Mouse (Mus musculus) intestine, embryonic 16.5 days (tissue): ENCODE results near the gene Errfi1. TPM values are rescaled to one million over a fixed set of nuclear protein-coding genes. Genes with fewer than 3 reads are reported as not detected.
"Not testable (repeated sequence)": the region's sequence is repeated elsewhere in the genome, so short reads cannot be mapped to it uniquely, and the experiment has no call there.

Experiments used
- ATAC-seq: fragments of 200-750 bp; cut with Nextera tagmentation; 2 replicates; pipeline ENCODE4 v1.8.0; 2017; ENCODE audit warnings: moderate TSS enrichment, moderate library complexity
- H3K27ac ChIP-seq: fragments of 300-500 bp; sonication (generic); 2 replicates; pipeline ENCODE4 v1.5.1; 2014; ENCODE audit warnings: mild to moderate bottlenecking, low read length
- H3K27me3 ChIP-seq: fragments of 300-500 bp; sonication (generic); replicated peaks from 2 replicates; pipeline ENCODE4 v1.6.1; 2014; ENCODE audit warnings: low read length, control low read depth, mixed read lengths; ENCODE audit not compliant: control insufficient read depth, insufficient read depth
- H3K36me3 ChIP-seq: fragments of 300-500 bp; sonication (generic); 2 replicates; pipeline ENCODE4 v1.6.1; 2014; ENCODE audit warnings: low read length, control low read depth; ENCODE audit not compliant: control insufficient read depth, insufficient read depth
- H3K4me1 ChIP-seq: fragments of 300-500 bp; sonication (generic); 2 replicates; pipeline ENCODE4 v1.6.1; 2014; ENCODE audit warnings: low read length, control low read depth, mixed read lengths; ENCODE audit not compliant: control insufficient read depth, insufficient read depth
- H3K4me2 ChIP-seq: fragments of 300-500 bp; sonication (generic); 2 replicates; pipeline ENCODE4 v1.6.1; 2014; ENCODE audit warnings: low read depth, low read length, control low read depth
- H3K4me3 ChIP-seq: fragments of 300-500 bp; sonication (generic); 2 replicates; pipeline ENCODE4 v1.5.1; 2014; ENCODE audit warnings: mild to moderate bottlenecking, low read length
- H3K9ac ChIP-seq: fragments of 300-500 bp; sonication (generic); 2 replicates; pipeline ENCODE4 v1.6.1; 2014; ENCODE audit warnings: low read depth, low read length
- H3K9me3 ChIP-seq: fragments of 300-500 bp; sonication (generic); 2 replicates; pipeline ENCODE4 v1.6.1; 2016; ENCODE audit warnings: low read length, control low read depth; ENCODE audit not compliant: control insufficient read depth
- WGBS: fragments of 180-500 bp; shearing (Covaris S2); extraction: QIAGEN DNeasy Blood & Tissue Kit; methylation state at CpG from one replicate; pipeline ENCODE4 v1.1.7; 2014; 5-methylcytosine and 5-hydroxymethylcytosine counted together
- polyA plus RNA-seq: library from polyadenylated mRNA; unstranded; fragments of >200 nt; fragmentation: Nextera tagmentation; extraction: Ambion mirVana; gene quantifications from 2 replicates; pipeline ENCODE4 v1.2.1, GENCODE M21; 2015

Gene Errfi1
- polyA plus RNA-seq, 1 experiment from 2014 or later = 28.0 TPM

DNA sequence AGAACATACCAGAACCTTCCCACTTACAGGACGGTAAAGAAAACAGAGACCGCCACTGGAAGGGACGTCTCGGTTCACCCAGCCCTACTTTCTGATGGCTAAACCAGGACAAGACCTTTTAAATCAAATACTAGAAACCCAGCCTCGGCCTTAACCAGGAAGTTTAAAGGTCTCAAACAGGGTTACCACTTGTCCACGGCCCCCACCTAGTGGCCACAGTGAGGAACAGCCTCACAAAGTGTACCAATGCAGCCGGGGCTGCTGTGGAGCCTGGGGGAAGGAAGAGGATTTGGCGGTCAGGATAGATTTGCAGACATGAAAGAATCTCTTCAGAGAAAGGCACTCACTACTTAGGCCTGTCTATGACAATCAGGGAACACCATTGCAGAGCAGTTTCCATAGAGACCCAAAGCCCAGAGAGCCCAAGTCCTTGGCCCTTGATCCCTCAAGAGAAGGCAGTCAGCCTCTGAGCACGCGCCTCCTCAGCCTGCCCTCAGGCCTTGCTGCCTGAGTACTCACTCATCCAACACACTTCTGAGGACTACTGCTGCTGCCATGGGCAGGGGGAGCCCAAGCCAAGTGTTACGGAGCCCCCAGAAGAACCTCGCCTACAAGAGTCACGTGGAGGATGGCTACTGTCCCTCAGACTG, 45.1 kb downstream of the Errfi1 start:
- Histone ChIP-seq H3K4me3 (no peak overlapping the region), H3K9me3 (no peaks in the 10 kb centered on the region), H3K36me3 (peaks cover 21% of the 10 kb centered on the region), H3K4me1 (peaks cover 5% of the 10 kb centered on the region), H3K4me2 (no peak overlapping the region), H3K27ac (no peak overlapping the region), H3K9ac (no peak overlapping the region), H3K27me3 (no peaks in the 10 kb centered on the region)
- peak; percentile 67 for ATAC-seq
- 50% methylated on average over 13 of the region's 13 CpGs for WGBS

DNA sequence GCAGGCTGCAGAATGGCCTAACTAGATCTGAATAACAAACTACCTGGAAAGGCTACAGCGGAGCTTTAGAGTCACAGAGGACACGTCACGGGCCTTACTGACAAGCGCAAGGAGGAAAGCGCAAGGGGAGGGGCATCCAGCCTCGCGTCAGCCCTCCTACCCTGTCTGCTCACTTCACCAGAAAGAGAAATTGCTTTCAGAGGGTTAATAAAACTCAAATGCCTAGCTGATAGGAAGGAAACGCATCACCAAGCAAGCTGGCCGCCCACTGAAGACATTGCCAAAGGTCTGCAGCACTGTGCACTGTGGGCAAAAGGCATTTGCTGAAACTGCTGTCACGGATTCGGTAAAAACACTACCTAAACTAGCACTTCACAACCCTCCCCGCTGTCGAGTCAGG, 46.8 kb downstream of the Errfi1 start:
- H3K4me3 ChIP-seq = no peak overlapping the region
- 93% methylated on average over 13 of the region's 13 CpGs for WGBS
- no peak overlapping the region for H3K9ac ChIP-seq
- ATAC-seq = no peak
- H3K4me1 ChIP-seq = peaks cover 3% of the 10 kb centered on the region; the same call in 1 of the 2 replicates
- H3K27ac ChIP-seq = no peak overlapping the region
- H3K4me2 ChIP-seq = no peak overlapping the region
- H3K36me3 ChIP-seq = peaks cover 21% of the 10 kb centered on the region
- H3K9me3 ChIP-seq = no peaks in the 10 kb centered on the region
- no peaks in the 10 kb centered on the region for H3K27me3 ChIP-seq

DNA sequence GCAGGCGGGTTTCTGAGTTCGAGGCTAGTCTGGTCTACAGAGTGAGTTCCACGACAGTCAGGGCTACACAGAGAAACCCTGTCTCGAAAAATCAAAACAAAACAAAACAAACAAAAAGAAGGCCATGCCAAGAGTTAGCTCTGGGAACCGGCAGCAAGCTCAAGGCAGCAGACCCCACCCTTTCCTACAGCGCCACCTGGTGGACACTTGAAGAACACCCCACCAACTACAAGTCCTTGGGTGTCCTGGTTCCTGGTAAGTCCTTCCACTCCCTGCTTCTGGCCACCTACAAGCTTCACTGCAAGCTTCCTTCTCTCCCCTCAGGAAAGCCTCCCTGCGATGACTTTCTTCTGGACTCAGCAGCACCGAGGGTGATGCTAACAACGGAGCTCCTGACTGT, 47.9 kb downstream of the Errfi1 start:
- Histone ChIP-seq H3K4me2 (no peak overlapping the region), H3K4me1 (no peaks in the 10 kb centered on the region), H3K9ac (no peak overlapping the region), H3K27me3 (no peaks in the 10 kb centered on the region), H3K27ac (no peak overlapping the region), H3K9me3 (no peaks in the 10 kb centered on the region), H3K36me3 (peaks cover 21% of the 10 kb centered on the region), H3K4me3 (no peak overlapping the region)
- WGBS = 51% methylated on average over 9 of the region's 9 CpGs
- peak; percentile 44; the same call in 1 of the 2 replicates for ATAC-seq

DNA sequence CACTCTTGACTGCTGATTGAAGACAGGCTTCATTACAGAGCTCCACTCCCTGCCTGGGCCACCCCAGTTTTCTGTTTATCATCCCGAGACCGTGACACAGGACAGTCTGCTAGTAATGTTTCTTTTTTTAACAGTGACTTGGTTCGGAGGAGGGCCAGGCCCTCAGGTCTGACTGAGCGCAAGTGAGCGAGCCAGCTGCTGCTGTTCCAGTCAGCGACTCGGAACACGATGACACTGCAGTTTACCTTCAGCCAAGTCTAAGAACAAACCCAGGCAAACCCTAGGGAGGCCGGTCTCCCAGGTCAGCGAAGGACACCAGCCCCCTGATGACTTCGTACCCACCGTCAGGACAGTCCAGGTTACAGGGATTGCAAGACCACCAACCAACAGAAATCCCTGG, 48.3 kb downstream of the Errfi1 start:
- H3K9me3 ChIP-seq = no peaks in the 10 kb centered on the region
- no peak overlapping the region for H3K9ac ChIP-seq
- H3K4me3 ChIP-seq = no peak overlapping the region
- ATAC-seq = no peak
- H3K4me2 ChIP-seq = no peak overlapping the region
- no peak overlapping the region for H3K27ac ChIP-seq
- H3K27me3 ChIP-seq = no peaks in the 10 kb centered on the region
- H3K36me3 ChIP-seq = peaks cover 21% of the 10 kb centered on the region
- 89% methylated on average over 12 of the region's 12 CpGs for WGBS
- no peaks in the 10 kb centered on the region for H3K4me1 ChIP-seq

DNA sequence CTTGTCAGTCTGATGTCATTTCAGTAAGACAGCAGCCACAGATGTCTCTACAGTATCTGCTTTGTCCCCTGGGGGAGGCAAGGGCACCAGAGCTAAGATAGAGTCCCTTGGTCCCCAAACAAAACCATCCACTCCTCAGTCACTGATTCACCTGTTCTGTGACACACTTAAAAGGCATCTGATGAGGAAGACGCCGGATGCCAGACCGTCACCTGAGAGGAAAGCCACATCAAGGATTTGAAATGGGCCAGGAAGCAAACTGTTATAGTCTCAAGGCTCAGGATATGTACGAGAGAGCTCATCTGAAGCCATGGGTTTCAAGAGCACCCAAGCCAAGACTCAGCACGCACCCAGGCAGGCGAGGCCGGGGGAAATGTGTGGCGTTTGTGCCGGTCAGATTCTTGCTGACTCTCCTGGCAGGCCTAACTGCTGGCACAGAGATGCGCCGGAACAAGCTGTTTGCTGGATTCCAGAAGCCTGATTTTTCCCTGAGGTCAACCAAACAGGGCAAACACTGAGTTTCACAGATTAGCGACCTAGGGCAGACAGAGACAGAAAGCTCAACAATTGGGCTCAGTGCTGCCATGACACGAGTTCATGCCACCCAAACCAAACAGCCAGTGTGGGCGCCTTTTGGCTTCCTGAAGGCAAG, 49.5 kb downstream of the Errfi1 start:
- Histone ChIP-seq H3K4me2 (no peak overlapping the region), H3K9ac (no peak overlapping the region), H3K9me3 (no peaks in the 10 kb centered on the region), H3K4me1 (no peaks in the 10 kb centered on the region), H3K27me3 (no peaks in the 10 kb centered on the region), H3K36me3 (peaks cover 21% of the 10 kb centered on the region), H3K27ac (no peak overlapping the region), H3K4me3 (no peak overlapping the region)
- 94% methylated on average over 14 of the region's 14 CpGs for WGBS
- ATAC-seq = no peak

DNA sequence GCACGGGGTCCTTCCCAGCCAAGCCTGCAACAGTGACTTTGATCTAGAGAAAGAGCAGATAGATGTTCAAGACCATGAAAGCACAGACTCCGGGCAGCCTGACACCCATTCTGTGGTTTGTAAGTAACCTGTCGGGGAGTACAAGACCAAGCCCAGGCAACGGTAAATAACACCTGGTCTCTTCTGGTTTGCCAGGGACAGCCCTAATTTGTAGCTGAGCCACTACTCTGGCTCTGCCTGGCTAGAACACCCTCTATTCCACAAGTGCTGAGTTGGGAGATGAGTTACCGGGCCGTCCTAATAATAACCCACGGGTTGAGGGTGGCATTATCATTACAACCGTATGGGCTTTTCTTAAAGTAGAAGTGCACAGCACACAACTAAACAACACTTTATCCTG, 53.4 kb downstream of the Errfi1 start:
- Histone ChIP-seq H3K4me3 (no peak overlapping the region), H3K4me1 (peaks cover 6% of the 10 kb centered on the region), H3K36me3 (peaks cover 13% of the 10 kb centered on the region; the same call in 1 of the 2 replicates), H3K4me2 (no peak overlapping the region), H3K27ac (no peak overlapping the region), H3K9ac (no peak overlapping the region), H3K9me3 (no peaks in the 10 kb centered on the region), H3K27me3 (no peaks in the 10 kb centered on the region)
- 87% methylated on average over 8 of the region's 8 CpGs for WGBS
- ATAC-seq = no peak

DNA sequence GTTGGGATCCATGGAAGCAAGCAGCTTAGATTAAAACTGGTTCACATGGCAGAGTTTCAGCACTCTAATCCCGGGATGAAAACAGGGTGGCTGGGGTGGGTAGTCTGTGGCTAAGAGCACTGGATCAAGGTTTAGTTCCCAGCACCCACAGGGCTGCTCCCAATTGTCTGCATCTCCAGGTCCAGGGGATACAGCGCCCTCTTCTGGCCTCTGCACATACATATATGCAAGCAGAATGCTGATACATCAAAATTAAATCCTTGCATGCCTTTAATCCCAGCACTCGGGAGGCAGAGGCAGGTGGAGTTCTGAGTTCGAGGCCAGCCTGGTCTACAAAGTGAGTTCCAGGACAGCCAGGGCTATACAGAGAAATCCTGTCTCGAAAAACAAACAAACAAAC, 54.8 kb downstream of the Errfi1 start:
- H3K27me3 ChIP-seq, H3K9ac ChIP-seq, H3K27ac ChIP-seq, H3K9me3 ChIP-seq, H3K4me1 ChIP-seq, H3K4me3 ChIP-seq, ATAC-seq, H3K36me3 ChIP-seq: not testable (repeated sequence)
- H3K4me2 ChIP-seq = peak overlapping the region; percentile 67; the same call in 1 of the 2 replicates
- WGBS = 76% methylated on average over 5 of the region's 5 CpGs

DNA sequence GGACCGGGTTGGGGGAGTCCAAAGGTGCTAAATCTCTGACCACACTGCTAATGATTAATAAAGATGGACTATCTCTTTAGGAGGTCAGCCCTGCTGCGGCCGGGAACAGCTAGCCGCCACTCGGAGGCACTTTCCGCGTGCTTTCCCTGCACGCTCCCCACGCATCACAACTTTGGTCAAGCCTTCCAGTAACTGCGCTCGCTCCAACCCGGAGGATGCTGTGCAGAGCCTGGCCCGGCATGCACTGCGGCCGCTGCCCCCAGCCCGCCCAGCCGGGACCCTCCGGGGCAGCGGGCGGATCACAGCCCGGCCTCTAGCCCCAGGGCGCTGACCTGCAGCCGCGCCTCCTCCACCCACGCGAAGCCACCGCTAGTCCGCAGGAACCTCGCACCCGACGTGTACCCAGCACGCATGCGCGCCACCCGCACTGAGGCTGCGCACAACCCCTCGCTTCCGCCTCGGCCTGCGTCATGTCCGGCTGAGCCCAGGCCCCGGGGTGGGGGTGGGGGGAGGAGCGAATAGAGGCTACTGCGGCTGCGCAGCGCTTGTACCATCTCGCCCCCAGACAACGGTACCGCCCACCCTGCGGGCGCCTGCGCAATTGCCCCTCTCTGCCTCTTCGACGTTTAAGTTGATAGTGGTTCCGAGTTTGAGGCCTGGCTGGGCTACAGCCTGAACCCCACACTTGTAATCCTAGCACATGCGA, 55.9 kb downstream of the Errfi1 start:
- Histone ChIP-seq H3K27me3 (no peaks in the 10 kb centered on the region), H3K4me1 (peaks cover 9% of the 10 kb centered on the region), H3K36me3 (0 out of 2 replicates have a peak, but pooled peaks cover 7% of the 10 kb centered on the region), H3K27ac (peak overlapping the region; percentile 85), H3K9ac (peak overlapping the region; percentile 91), H3K4me2 (peak overlapping the region; percentile 67), H3K4me3 (peak overlapping the region; percentile 89), H3K9me3 (no peaks in the 10 kb centered on the region)
- ATAC-seq = peak; percentile 90
- WGBS = under 1% methylated on average over 53 of the region's 56 CpGs

DNA sequence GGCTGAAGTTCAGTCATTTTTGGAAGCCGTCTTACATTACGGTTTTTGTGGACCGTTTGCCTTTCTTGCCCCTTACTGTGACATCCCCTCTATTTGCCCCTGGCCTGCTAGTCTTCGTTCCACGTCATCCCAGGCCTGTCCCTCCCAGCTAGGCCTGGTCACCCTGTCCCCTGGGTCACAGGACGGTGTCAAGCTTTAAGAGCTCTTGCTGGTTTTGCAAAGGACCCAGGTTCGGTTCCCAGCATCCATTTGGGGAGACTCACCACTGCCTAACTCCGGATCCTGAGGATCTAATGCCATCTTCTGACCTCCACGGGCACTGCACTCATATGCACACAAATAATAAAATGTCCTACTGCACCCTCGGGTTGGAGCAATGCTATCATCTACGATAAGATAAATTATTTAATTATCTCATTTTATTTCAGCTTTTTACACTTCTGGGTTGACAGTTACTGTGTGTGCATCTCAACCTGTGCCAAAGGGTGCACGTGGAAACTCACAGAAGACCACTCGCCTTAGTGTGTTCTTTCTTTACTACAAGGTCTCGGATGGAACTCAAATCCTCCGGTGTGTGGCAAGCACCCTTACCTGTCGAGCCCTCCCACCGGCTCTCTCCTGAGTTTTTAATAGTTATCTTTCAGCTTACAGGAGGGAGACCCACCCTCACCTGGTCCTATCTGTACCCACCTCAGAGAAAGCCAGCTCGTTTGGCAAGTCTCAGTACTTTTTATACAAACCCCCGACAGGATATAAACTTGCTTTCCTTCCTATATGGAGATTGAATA, 56.6 kb downstream of the Errfi1 start:
- Histone ChIP-seq H3K9me3 (no peaks in the 10 kb centered on the region), H3K27me3 (no peaks in the 10 kb centered on the region), H3K4me1 (peaks cover 14% of the 10 kb centered on the region), H3K4me3 (peak overlapping the region; percentile 89; the same call in 1 of the 2 replicates), H3K4me2 (peak overlapping the region; percentile 17), H3K27ac (peak overlapping the region; percentile 0; the same call in 1 of the 2 replicates), H3K36me3 (0 out of 2 replicates have a peak, but pooled peaks cover 7% of the 10 kb centered on the region), H3K9ac (0 out of 2 replicates have a peak overlapping the region, but pooled peaks have one; percentile 2)
- peak; percentile 24 for ATAC-seq
- 82% methylated on average over 19 of the region's 19 CpGs for WGBS
